Mouse (Mus musculus): Measurements from ENCODE around the gene Serpina1f.

GRCm38 (mm10) chr12:103644601-103645000 lies 50.7 kb downstream of the Serpina1f start:
- TF ChIP-seq CTCF (IDR thresholded peaks at IDR 0.05; ENCODE audit: control insufficient read depth, insufficient read depth, insufficient read length) (no peak), MYOD1 (IDR thresholded peaks at IDR 0.05; ENCODE audit: control insufficient read depth, insufficient read length, low read depth) (no peak), MAX (IDR thresholded peaks at IDR 0.05) (no peak), USF1 (IDR thresholded peaks at IDR 0.05; ENCODE audit: low read depth) (no peak), CEBPB (IDR thresholded peaks at IDR 0.05; ENCODE audit: low read depth) (no peak), MYOG (IDR thresholded peaks at IDR 0.05; ENCODE audit: control insufficient read depth, extremely low read depth, insufficient read length) (no peak)
